Mouse (Mus musculus) large intestine, adult 2 months (tissue): ENCODE data around the gene Fggy. TPM values are rescaled to one million over a fixed set of nuclear protein-coding genes. Genes with fewer than 3 reads are reported as not detected.

Experiments
- DNase-seq: peaks from one replicate; pipeline ENCODE4 v3.0.0-alpha.2; 2012; ENCODE audit warnings: low read depth, low spot score
- WGBS: fragments of 180-500 bp; shearing (Covaris S2); methylation state at CpG from one replicate; pipeline ENCODE4 v1.1.7; 2018; 5-methylcytosine and 5-hydroxymethylcytosine counted together
- polyA plus RNA-seq: library from polyadenylated mRNA; depleted of rRNA; stranded (reverse); fragments of >200 nt; gene quantifications from 2 replicates; pipeline ENCODE4 v1.2.3, GENCODE M21; 2012

The Fggy gene
- polyA plus RNA-seq, 1 experiment: 2.9 TPM

GRCm38 (mm10) chr4:95652044-95652443, 94.7 kb downstream of the Fggy start:
- DNase-seq: no peak
- 74% methylated on average over 6 of the region's 6 CpGs for WGBS

- DNase-seq: no peak
- 66% methylated on average over 4 of the region's 4 CpGs for WGBS
These were observed 96.1 kb downstream of the Fggy start for GRCm38 (mm10) chr4:95653296-95653912.

- 78% methylated on average over 4 of the region's 4 CpGs for WGBS
- no peak for DNase-seq
These were observed 96.6 kb downstream of the Fggy start for GRCm38 (mm10) chr4:95653913-95654301.

GRCm38 (mm10) chr4:95659024-95659423, 101.7 kb downstream of the Fggy start:
- WGBS: 59% methylated on average over 3 of the region's 3 CpGs
- no peak for DNase-seq

- WGBS: 61% methylated on average over 4 of the region's 4 CpGs
- no peak for DNase-seq
These were observed 106.3 kb downstream of the Fggy start for GRCm38 (mm10) chr4:95663596-95663995.

- DNase-seq: peak; percentile 7
- 52% methylated on average over 3 of the region's 3 CpGs for WGBS
These were observed 107.0 kb downstream of the Fggy start for GRCm38 (mm10) chr4:95664327-95664726.

GRCm38 (mm10) chr4:95666284-95666889, 109.1 kb downstream of the Fggy start:
- DNase-seq: no peak
- 84% methylated on average over 7 of the region's 7 CpGs for WGBS

- 97% methylated on average over 2 of the region's 2 CpGs for WGBS
- no peak for DNase-seq
These were observed 109.6 kb downstream of the Fggy start for GRCm38 (mm10) chr4:95666896-95667295.

GRCm38 (mm10) chr4:95667595-95667994, 110.3 kb downstream of the Fggy start:
- no peak for DNase-seq
- WGBS: 96% methylated on average over 1 of the region's 1 CpGs

- 92% methylated on average over 3 of the region's 3 CpGs for WGBS
- no peak for DNase-seq
These were observed 111.2 kb downstream of the Fggy start for GRCm38 (mm10) chr4:95668543-95668942.

GRCm38 (mm10) chr4:95669336-95669735, 112.0 kb downstream of the Fggy start:
- 80% methylated on average over 2 of the region's 2 CpGs for WGBS
- no peak for DNase-seq

- DNase-seq: no peak
- WGBS: 86% methylated on average over 3 of the region's 3 CpGs
These were observed 113.3 kb downstream of the Fggy start for GRCm38 (mm10) chr4:95670559-95670958.

GRCm38 (mm10) chr4:95672039-95672438, 114.7 kb downstream of the Fggy start:
- no peak for DNase-seq
- 88% methylated on average over 1 of the region's 1 CpGs for WGBS

- WGBS: 93% methylated on average over 2 of the region's 2 CpGs
These were observed 119.1 kb downstream of the Fggy start for GRCm38 (mm10) chr4:95676390-95676789.

GRCm38 (mm10) chr4:95680756-95681449, 123.6 kb downstream of the Fggy start:
- 82% methylated on average over 5 of the region's 5 CpGs for WGBS
- no peak for DNase-seq

More at GRCm38 (mm10) chr4:95676390-95676789, 119.1 kb downstream of the Fggy start:
- DNase-seq: no peak

- DNase-seq: no peak
- WGBS: 83% methylated on average over 4 of the region's 4 CpGs
These were observed 127.3 kb downstream of the Fggy start for GRCm38 (mm10) chr4:95684522-95685080.

- WGBS: 73% methylated on average over 2 of the region's 2 CpGs
- no peak for DNase-seq
These were observed 129.5 kb downstream of the Fggy start for GRCm38 (mm10) chr4:95686775-95687174.

GRCm38 (mm10) chr4:95687350-95687749, 130.0 kb downstream of the Fggy start:
- 93% methylated on average over 5 of the region's 5 CpGs for WGBS
- no peak for DNase-seq

GRCm38 (mm10) chr4:95688159-95688558, 130.9 kb downstream of the Fggy start:
- no peak for DNase-seq
- WGBS: 90% methylated on average over 4 of the region's 4 CpGs

GRCm38 (mm10) chr4:95700366-95700765, 143.1 kb downstream of the Fggy start:
- DNase-seq: no peak
- 71% methylated on average over 2 of the region's 2 CpGs for WGBS
